Mouse (Mus musculus) heart, embryonic 10.5 days (tissue): ENCODE measurements around the gene Crip1. TPM values are rescaled to one million over a fixed set of nuclear protein-coding genes. Genes with fewer than 3 reads are reported as not detected.
"Not testable (repeated sequence)": the region's sequence is repeated elsewhere in the genome, so short reads cannot be mapped to it uniquely, and the experiment has no call there.

ENCODE experiments used
- DNase-seq: peaks from one replicate; pipeline ENCODE4 v3.0.0-alpha.2; 2017; ENCODE audit warnings: low spot score
- H3K27ac ChIP-seq: fragments of 300-500 bp; sonication (generic); 2 replicates; pipeline ENCODE4 v1.5.1; 2016; ENCODE audit warnings: mild to moderate bottlenecking
- H3K27me3 ChIP-seq: fragments of 300-500 bp; sonication (generic); 2 replicates; pipeline ENCODE4 v1.6.1; 2016; ENCODE audit warnings: mild to moderate bottlenecking; ENCODE audit not compliant: poor library complexity, insufficient read depth, severe bottlenecking
- H3K36me3 ChIP-seq: fragments of 300-500 bp; sonication (generic); 2 replicates; pipeline ENCODE4 v1.6.1; 2016; ENCODE audit warnings: mild to moderate bottlenecking, moderate library complexity
- H3K4me1 ChIP-seq: fragments of 300-500 bp; sonication (generic); 2 replicates; pipeline ENCODE4 v1.6.1; 2016; ENCODE audit warnings: mild to moderate bottlenecking
- H3K4me3 ChIP-seq: fragments of 300-500 bp; sonication (generic); 2 replicates; pipeline ENCODE4 v1.5.1; 2016; ENCODE audit warnings: mild to moderate bottlenecking, moderate library complexity
- H3K9me3 ChIP-seq: fragments of 300-500 bp; sonication (generic); 2 replicates; pipeline ENCODE4 v1.6.1; 2016; ENCODE audit warnings: mild to moderate bottlenecking, moderate library complexity
- WGBS: fragments of 180-500 bp; shearing (Covaris S2); methylation state at CpG from one replicate; pipeline ENCODE4 v1.1.7; 2016; 5-methylcytosine and 5-hydroxymethylcytosine counted together
- polyA plus RNA-seq: library from polyadenylated mRNA; unstranded; fragments of >200 nt; fragmentation: Nextera tagmentation; extraction: Ambion mirVana; gene quantifications from 2 replicates; pipeline ENCODE4 v1.2.1, GENCODE M21; 2016

Crip1 gene
- polyA plus RNA-seq, 1 experiment from 2014 or later = 511 TPM

GRCm38 (mm10) chr12:113181020-113181419 is 34.9 kb downstream of the Crip1 start:
- peaks cover 24% of the 10 kb centered on the region for H3K27me3 ChIP-seq

GRCm38 (mm10) chr12:113184945-113185344 is 38.8 kb downstream of the Crip1 start:
- peaks cover 60% of the 10 kb centered on the region for H3K27me3 ChIP-seq

More at GRCm38 (mm10) chr12:113181020-113181419, 34.9 kb downstream of the Crip1 start:
- Histone ChIP-seq H3K4me1 (peaks cover 9% of the 10 kb centered on the region), H3K27ac (no peak overlapping the region), H3K9me3 (no peaks in the 10 kb centered on the region), H3K4me3 (no peak overlapping the region), H3K36me3 (no peaks in the 10 kb centered on the region)
- 55% methylated on average over 4 of the region's 4 CpGs for WGBS
- DNase-seq = no peak

GRCm38 (mm10) chr12:113185442-113186291 is 39.6 kb downstream of the Crip1 start, which contains the start of gene Tmem121:
TSS of gene Tmem121 (plus strand) at chr12:113185930.
- no peak for DNase-seq
- peaks cover 67% of the 10 kb centered on the region for H3K27me3 ChIP-seq

More at GRCm38 (mm10) chr12:113184945-113185344, 38.8 kb downstream of the Crip1 start:
- Histone ChIP-seq H3K4me1 (peaks cover 30% of the 10 kb centered on the region), H3K4me3 (no peak overlapping the region), H3K9me3 (no peaks in the 10 kb centered on the region), H3K36me3 (no peaks in the 10 kb centered on the region), H3K27ac (no peak overlapping the region)
- DNase-seq = no peak
- WGBS = 61% methylated on average over 5 of the region's 5 CpGs

GRCm38 (mm10) chr12:113186326-113187010 is 40.4 kb downstream of the Crip1 start:
- Histone ChIP-seq H3K4me3 (peak overlapping the region; percentile 73), H3K9me3 (no peaks in the 10 kb centered on the region), H3K27ac (no peak overlapping the region), H3K27me3 (peaks cover 67% of the 10 kb centered on the region), H3K36me3 (no peaks in the 10 kb centered on the region), H3K4me1 (peaks cover 30% of the 10 kb centered on the region)
- 44% methylated on average over 12 of the region's 12 CpGs for WGBS
- DNase-seq = no peak

More at GRCm38 (mm10) chr12:113185442-113186291, 39.6 kb downstream of the Crip1 start, which contains the start of gene Tmem121:
- Histone ChIP-seq H3K27ac (peak within 1 kb of the TSS; percentile 62), H3K9me3 (no peaks in the 10 kb centered on the region), H3K4me1 (peaks cover 30% of the 10 kb centered on the region), H3K4me3 (peak within 1 kb of the TSS; percentile 73), H3K36me3 (no peaks in the 10 kb centered on the region)
- WGBS = 2% methylated on average over 63 of the region's 63 CpGs

- Histone ChIP-seq H3K4me1 (peaks cover 30% of the 10 kb centered on the region), H3K36me3 (no peaks in the 10 kb centered on the region), H3K9me3 (no peaks in the 10 kb centered on the region), H3K4me3 (peak overlapping the region; percentile 59), H3K27ac (no peak overlapping the region), H3K27me3 (peaks cover 67% of the 10 kb centered on the region)
- DNase-seq = no peak
- WGBS = 46% methylated on average over 4 of the region's 4 CpGs
Observed at GRCm38 (mm10) chr12:113187011-113187375, 40.9 kb downstream of the Crip1 start.

GRCm38 (mm10) chr12:113187584-113188295 is 41.6 kb downstream of the Crip1 start:
- Histone ChIP-seq H3K4me1 (peaks cover 30% of the 10 kb centered on the region), H3K9me3 (no peaks in the 10 kb centered on the region), H3K36me3 (no peaks in the 10 kb centered on the region), H3K27me3 (peaks cover 67% of the 10 kb centered on the region), H3K27ac (no peak overlapping the region), H3K4me3 (peak overlapping the region; percentile 59)
- DNase-seq = peak; percentile 88
- 1% methylated on average over 55 of the region's 56 CpGs for WGBS

- Histone ChIP-seq H3K4me3 (peak overlapping the region; percentile 59), H3K9me3 (no peaks in the 10 kb centered on the region), H3K27ac (no peak overlapping the region), H3K27me3 (peaks cover 67% of the 10 kb centered on the region), H3K36me3 (no peaks in the 10 kb centered on the region), H3K4me1 (peaks cover 30% of the 10 kb centered on the region)
- 78% methylated on average over 51 of the region's 51 CpGs for WGBS
- no peak for DNase-seq
Observed at GRCm38 (mm10) chr12:113188349-113189055, 42.4 kb downstream of the Crip1 start.

- no peak for DNase-seq
- Histone ChIP-seq H3K27me3 (peaks cover 18% of the 10 kb centered on the region), H3K4me3 (no peak overlapping the region), H3K27ac (no peak overlapping the region), H3K4me1 (no peaks in the 10 kb centered on the region), H3K9me3 (0 out of 2 replicates have a peak, but pooled peaks cover 4% of the 10 kb centered on the region), H3K36me3 (no peaks in the 10 kb centered on the region)
- 56% methylated on average over 2 of the region's 2 CpGs for WGBS
Observed at GRCm38 (mm10) chr12:113193423-113193822, 47.3 kb downstream of the Crip1 start.

- H3K9me3 ChIP-seq, H3K4me3 ChIP-seq, DNase-seq, H3K4me1 ChIP-seq, H3K36me3 ChIP-seq, H3K27me3 ChIP-seq, H3K27ac ChIP-seq: not testable (repeated sequence)
- WGBS = 92% methylated on average over 3 of the region's 6 CpGs
Observed at GRCm38 (mm10) chr12:113199132-113199531, 53.0 kb downstream of the Crip1 start.

GRCm38 (mm10) chr12:113201301-113201700 is 55.2 kb downstream of the Crip1 start:
- peaks cover 5% of the 10 kb centered on the region; the same call in 1 of the 2 replicates for H3K9me3 ChIP-seq
- no peak overlapping the region for H3K27ac ChIP-seq
- H3K27me3 ChIP-seq = no peaks in the 10 kb centered on the region
- 81% methylated on average over 4 of the region's 4 CpGs for WGBS
- no peak overlapping the region for H3K4me3 ChIP-seq
- H3K36me3 ChIP-seq = no peaks in the 10 kb centered on the region
- no peak for DNase-seq
- no peaks in the 10 kb centered on the region for H3K4me1 ChIP-seq

GRCm38 (mm10) chr12:113202008-113202407 is 55.9 kb downstream of the Crip1 start:
- no peaks in the 10 kb centered on the region for H3K4me1 ChIP-seq
- H3K27ac ChIP-seq = no peak overlapping the region
- H3K4me3 ChIP-seq = no peak overlapping the region
- H3K36me3 ChIP-seq = no peaks in the 10 kb centered on the region
- DNase-seq = no peak
- no peaks in the 10 kb centered on the region for H3K27me3 ChIP-seq
- H3K9me3 ChIP-seq = peaks cover 5% of the 10 kb centered on the region; the same call in 1 of the 2 replicates
